Mouse (Mus musculus): ENCODE results near the gene Dennd1b. TPM values are rescaled to one million over a fixed set of nuclear protein-coding genes. Genes with fewer than 3 reads are reported as not detected.

The Dennd1b gene
- polyA plus RNA-seq, 1 experiment from 2014 or later, result 7.9 TPM

DNA sequence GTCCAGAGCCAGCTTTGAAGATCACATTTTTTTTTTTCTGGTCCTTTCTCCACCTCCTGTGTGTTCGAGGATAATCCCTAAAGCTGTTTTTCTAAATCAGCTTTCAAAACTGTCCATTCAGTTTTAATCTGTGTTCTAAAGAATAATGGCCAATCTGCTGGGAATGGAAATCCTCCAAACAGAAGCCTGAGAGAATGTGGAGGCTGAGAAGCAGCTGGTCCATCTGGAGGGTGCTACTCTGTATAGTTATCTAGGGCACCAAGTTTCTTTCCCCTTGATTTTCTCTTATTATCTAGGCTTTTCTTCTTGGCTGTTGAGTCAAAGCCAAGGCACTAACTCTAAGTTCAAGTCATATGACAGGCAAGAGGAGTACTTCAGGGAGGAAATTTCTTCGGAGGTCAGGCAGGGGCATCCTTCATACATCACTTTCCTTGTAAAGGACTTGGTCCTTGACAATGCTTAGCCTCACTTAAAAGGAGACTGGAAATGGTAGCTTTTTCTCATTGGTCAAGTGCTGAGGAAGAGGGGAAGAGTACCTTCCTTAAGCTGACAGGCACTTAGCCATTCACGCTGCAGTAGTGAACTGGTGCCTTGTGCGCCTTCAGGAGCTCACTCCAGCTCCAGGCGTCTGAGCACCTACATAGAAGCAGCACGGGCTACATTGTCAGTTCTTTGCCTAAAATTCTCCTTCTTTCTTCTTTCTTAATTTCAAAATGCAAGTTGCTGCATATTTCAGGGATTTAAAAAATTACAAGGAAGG, 32.6 kb downstream of the Dennd1b start:
- H3K27me3 ChIP-seq, result no peaks in the 10 kb centered on the region
- no peak overlapping the region for H3K4me3 ChIP-seq
- H3K4me2 ChIP-seq, result no peak overlapping the region
- WGBS, result 90% methylated on average over 6 of the region's 6 CpGs
- peaks cover 4% of the 10 kb centered on the region for H3K4me1 ChIP-seq (replicated peaks)
- no peak for ATAC-seq (ENCODE audit: low FRiP score, low read depth)
- H3K9ac ChIP-seq, result no peak overlapping the region
- H3K9me3 ChIP-seq, result no peaks in the 10 kb centered on the region
- H3K36me3 ChIP-seq, result no peaks in the 10 kb centered on the region
- no peak overlapping the region for H3K27ac ChIP-seq (replicated peaks)

DNA sequence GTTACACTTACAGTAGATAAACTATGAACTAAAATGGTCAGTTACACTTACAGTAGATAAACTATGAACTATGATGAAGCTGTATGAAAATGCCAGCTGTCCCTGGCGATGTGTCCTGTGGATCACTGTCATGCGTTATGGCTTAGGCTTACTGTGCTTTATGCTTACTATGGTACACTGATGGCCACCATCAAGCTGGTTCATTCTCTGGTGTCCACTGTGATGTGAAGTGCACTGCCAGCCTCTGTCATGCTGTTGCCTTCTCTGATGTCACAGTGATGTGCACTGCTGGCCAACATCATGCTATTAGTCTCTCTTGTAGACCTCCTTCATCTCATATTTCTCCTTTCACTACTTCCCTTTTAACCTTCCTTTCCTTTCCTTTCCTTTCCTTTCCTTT, 33.4 kb downstream of the Dennd1b start:
- ATAC-seq (ENCODE audit: low FRiP score, low read depth), result no peak
- Histone ChIP-seq H3K9me3 (no peaks in the 10 kb centered on the region), H3K27ac (replicated peaks) (no peak overlapping the region), H3K9ac (no peak overlapping the region), H3K4me1 (replicated peaks) (peaks cover 11% of the 10 kb centered on the region), H3K36me3 (no peaks in the 10 kb centered on the region), H3K4me2 (no peak overlapping the region), H3K27me3 (no peaks in the 10 kb centered on the region), H3K4me3 (no peak overlapping the region)
- 99% methylated on average over 2 of the region's 2 CpGs for WGBS

DNA sequence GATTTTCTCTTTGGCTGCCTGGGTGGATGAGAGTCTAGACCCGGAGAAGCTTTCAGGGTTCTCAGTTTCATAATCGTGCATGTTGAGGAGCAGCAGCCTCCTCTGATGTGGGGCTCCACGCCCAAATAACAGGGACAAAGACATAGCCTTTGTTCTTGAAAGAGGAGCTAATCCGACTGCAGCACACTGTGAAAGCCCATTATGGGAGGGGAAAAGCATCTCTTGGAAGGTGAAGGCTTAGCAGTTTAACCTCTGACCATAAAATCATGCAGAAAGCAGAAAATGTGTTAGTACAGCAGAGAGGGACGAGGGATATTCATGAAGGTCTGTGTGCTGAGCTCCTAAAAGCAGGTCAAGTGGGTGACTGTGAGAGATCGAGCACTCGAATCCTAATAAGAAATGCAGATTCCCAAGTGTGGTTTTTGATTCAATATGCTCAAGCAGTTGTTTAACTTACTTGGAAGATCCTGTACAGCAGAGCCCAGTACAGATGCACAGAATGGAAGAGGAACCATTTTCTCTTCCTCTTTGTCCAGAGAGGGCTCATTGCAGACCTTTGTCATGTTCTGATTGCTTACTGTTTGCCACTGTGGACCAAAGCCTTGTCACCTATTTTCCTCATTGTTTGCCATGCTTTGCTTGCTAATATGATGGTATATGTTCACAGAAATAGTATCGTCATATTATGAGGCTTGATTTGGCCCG, 37.6 kb downstream of the Dennd1b start:
- peak; percentile 51; the same call in 1 of the 2 replicates for ATAC-seq (ENCODE audit: low FRiP score, low read depth)
- H3K27me3 ChIP-seq, result no peaks in the 10 kb centered on the region
- peaks cover 11% of the 10 kb centered on the region for H3K4me1 ChIP-seq (replicated peaks)
- H3K4me3 ChIP-seq, result no peak overlapping the region
- 18% methylated on average over 9 of the region's 9 CpGs for WGBS
- H3K36me3 ChIP-seq, result no peaks in the 10 kb centered on the region
- H3K9me3 ChIP-seq, result no peaks in the 10 kb centered on the region
- peak overlapping the region; percentile 52 for H3K27ac ChIP-seq (replicated peaks)
- no peak overlapping the region for H3K9ac ChIP-seq
- peak overlapping the region; percentile 18; the same call in 1 of the 2 replicates for H3K4me2 ChIP-seq

DNA sequence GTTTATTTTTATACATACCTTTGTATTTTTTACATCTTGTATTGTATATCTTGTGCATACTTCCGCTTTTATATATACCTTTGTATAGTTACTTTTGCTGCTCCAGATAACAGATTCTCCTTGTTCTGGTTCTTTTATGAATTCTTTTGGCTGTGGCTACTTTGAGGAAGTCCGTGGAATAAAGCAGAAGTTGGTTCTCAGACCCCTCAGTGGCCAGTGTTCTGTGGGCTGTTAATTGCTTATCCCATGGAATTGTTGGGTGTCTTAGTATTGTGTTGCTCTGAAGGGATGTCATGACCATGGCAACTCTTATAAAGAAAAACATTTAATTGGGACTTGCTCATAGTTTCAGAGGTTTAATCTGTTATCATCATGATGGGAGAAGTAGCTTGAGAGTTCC, 40.3 kb downstream of the Dennd1b start:
- H3K36me3 ChIP-seq, result no peaks in the 10 kb centered on the region
- no peaks in the 10 kb centered on the region for H3K27me3 ChIP-seq
- no peak overlapping the region for H3K27ac ChIP-seq (replicated peaks)
- H3K4me3 ChIP-seq, result no peak overlapping the region
- WGBS, result 88% methylated on average over 2 of the region's 2 CpGs
- ATAC-seq (ENCODE audit: low FRiP score, low read depth), result no peak
- no peaks in the 10 kb centered on the region for H3K9me3 ChIP-seq
- no peak overlapping the region for H3K4me2 ChIP-seq
- no peak overlapping the region for H3K9ac ChIP-seq
- peaks cover 11% of the 10 kb centered on the region for H3K4me1 ChIP-seq (replicated peaks)

DNA sequence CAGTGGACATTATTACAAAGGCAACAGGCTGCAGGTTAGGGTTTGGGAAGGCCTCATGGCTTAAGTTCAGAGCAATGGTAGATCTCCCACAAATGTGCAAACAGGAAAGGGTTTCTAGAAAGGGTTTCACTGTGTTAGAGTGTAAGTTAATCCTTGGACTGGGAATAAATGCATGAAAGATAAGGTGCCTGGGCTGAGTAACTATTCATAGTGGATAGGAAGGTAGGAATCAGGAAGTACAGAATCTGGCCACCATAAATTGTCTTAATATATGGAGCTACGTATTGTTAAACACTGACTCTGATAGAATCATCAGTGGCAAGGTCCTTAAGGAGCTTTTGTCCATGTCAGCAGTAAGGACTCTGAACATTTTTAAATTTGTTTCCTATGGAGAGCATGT, 42.8 kb downstream of the Dennd1b start:
- Histone ChIP-seq H3K27me3 (no peaks in the 10 kb centered on the region), H3K4me1 (replicated peaks) (peaks cover 4% of the 10 kb centered on the region), H3K27ac (replicated peaks) (no peak overlapping the region), H3K9me3 (no peaks in the 10 kb centered on the region), H3K36me3 (no peaks in the 10 kb centered on the region), H3K4me3 (no peak overlapping the region), H3K4me2 (no peak overlapping the region), H3K9ac (no peak overlapping the region)
- ATAC-seq (ENCODE audit: low FRiP score, low read depth), result no peak
- WGBS, result 80% methylated on average over 1 of the region's 1 CpGs

DNA sequence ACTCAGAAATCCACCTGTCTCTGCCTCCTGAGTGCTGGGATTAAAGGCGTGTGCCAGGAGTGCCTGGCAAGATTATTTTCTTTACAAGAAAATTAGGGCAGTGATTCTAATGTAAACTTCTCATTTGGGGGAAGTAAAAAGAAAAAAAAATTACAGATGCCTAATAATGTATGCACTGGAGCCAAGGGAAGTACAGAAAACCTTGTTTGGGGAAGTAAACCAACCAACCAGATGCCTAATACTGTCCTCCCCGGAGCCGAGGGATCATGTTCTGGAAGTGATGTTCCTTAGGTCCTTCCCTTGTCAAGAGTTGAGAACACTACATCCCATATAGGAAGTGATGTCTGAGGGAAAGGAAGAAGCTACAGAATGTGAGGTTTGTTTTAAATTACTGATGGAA, 44.2 kb downstream of the Dennd1b start:
- H3K27ac ChIP-seq (replicated peaks), result no peak overlapping the region
- no peak overlapping the region for H3K4me3 ChIP-seq
- H3K4me1 ChIP-seq (replicated peaks), result no peaks in the 10 kb centered on the region
- H3K9ac ChIP-seq, result no peak overlapping the region
- H3K4me2 ChIP-seq, result no peak overlapping the region
- H3K9me3 ChIP-seq, result no peaks in the 10 kb centered on the region
- no peak for ATAC-seq (ENCODE audit: low FRiP score, low read depth)
- no peaks in the 10 kb centered on the region for H3K27me3 ChIP-seq
- no peaks in the 10 kb centered on the region for H3K36me3 ChIP-seq
- 94% methylated on average over 3 of the region's 3 CpGs for WGBS

DNA sequence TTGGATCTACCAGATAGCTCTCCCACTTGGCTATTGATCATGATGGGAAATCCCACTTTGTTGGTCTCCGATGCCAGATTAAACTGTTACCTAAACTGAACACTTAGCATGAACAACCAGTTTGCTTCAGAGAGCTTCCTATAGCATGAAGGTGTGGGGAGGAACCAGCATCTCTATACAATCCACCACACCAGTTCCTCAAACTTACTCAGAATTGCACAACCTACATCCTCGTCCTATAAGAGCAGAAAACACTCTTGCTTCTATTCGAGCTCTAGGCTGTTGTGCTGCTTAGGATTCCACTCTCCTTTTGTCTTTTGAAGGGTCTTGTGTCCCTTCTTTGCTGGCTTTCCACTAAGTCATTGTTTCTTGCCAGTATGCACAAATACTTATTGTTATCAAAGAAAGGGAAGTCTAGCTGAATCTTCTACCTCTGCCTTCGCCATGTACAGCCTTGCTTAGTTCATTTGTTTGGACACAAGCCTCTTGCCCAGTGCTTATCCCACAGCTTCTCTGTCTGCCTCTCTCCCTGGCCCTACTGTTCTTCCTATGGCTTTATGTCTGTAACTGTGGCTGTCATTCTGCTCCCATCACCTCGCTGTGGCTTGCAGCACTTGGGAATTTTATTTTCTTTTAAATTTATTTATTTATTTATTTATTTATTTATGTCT, 52.0 kb downstream of the Dennd1b start:
- H3K27me3 ChIP-seq, result no peaks in the 10 kb centered on the region
- H3K27ac ChIP-seq (replicated peaks), result no peak overlapping the region
- no peaks in the 10 kb centered on the region for H3K4me1 ChIP-seq (replicated peaks)
- H3K9me3 ChIP-seq, result no peaks in the 10 kb centered on the region
- H3K36me3 ChIP-seq, result no peaks in the 10 kb centered on the region
- ATAC-seq (ENCODE audit: low FRiP score, low read depth), result no peak
- H3K4me3 ChIP-seq, result no peak overlapping the region
- WGBS, result 58% methylated on average over 5 of the region's 5 CpGs
- no peak overlapping the region for H3K4me2 ChIP-seq
- no peak overlapping the region for H3K9ac ChIP-seq

DNA sequence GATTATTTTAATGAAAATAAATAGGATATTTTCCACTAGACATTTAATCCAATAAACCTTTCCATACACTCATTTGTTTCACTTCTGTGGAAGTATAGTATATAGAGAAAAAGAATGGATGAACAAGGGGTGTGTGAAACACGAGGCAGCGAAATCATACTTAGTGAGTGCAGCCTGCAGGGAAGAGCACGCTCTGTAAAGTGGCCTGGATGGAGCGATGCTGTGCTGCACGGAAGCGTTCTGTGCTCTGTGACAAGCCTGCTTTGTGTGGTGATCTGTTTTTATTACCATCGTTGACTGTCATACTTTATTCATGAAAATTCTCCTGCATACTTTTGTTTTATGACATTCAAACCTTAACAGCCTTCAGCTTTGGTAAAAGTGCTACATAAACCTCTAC, 58.1 kb downstream of the Dennd1b start:
- Histone ChIP-seq H3K27ac (replicated peaks) (no peak overlapping the region), H3K9me3 (no peaks in the 10 kb centered on the region), H3K9ac (no peak overlapping the region), H3K4me3 (no peak overlapping the region), H3K27me3 (no peaks in the 10 kb centered on the region), H3K36me3 (no peaks in the 10 kb centered on the region), H3K4me2 (no peak overlapping the region), H3K4me1 (replicated peaks) (no peaks in the 10 kb centered on the region)
- WGBS, result 36% methylated on average over 7 of the region's 7 CpGs
- ATAC-seq (ENCODE audit: low FRiP score, low read depth), result peak; percentile 69; the same call in 1 of the 2 replicates

DNA sequence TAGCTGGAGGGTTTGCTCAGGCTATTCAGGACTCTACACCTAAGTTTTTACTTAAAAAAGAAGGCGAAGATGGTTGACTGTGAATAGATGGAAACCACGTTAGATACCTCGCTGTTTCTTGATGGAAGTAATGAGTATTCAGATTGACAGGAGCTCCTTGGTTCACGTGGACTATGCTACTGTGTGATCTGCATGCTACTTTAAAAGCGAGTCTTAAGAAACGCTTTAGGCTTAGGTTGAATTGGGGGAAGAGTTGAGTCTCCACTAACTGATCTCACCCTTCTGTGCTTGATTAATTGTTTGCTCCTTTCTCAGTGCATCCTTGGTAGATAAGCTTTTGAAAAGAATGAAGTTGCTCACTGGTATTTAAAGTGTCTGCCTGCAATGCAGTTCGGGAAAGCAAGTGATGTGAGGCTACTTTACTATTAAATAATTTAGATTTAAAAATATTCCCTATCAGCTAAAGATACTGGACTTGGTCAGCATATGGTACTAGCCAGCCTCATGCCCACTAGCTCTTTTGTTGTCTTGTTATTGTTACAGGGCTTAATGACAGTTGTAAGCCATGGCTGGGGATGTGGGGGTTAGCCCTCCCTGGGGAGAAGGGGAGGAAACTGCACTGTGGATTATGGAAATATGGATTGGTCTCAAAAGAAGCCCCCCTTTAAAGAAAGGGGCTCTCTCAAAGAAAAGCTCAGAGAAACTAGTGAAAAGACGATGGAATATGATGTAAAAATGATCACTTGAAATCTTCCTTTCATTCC, 62.8 kb downstream of the Dennd1b start:
- 58% methylated on average over 8 of the region's 8 CpGs for WGBS
- no peak for ATAC-seq (ENCODE audit: low FRiP score, low read depth)

DNA sequence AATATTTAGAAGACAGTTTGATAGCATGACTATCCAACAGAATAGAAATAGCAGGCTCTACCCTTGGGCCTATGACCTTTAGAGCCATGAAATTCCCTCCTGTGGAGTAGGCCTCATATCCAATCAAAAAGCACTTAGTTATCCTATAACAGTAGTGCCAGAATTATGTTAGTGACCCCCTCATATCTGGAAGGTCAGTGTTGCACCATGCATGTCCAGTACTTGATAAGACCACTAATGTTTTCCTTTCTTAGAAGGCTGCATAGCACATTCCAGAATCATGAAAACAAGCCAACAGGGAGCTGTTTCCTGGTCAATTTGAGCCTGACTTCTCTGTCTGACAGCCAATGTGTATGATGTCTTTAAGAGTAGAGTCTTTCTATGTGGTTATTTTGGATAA, 66.3 kb downstream of the Dennd1b start:
- no peaks in the 10 kb centered on the region for H3K27me3 ChIP-seq
- no peaks in the 10 kb centered on the region for H3K36me3 ChIP-seq
- H3K4me2 ChIP-seq, result no peak overlapping the region
- no peaks in the 10 kb centered on the region for H3K9me3 ChIP-seq
- H3K9ac ChIP-seq, result no peak overlapping the region
- no peaks in the 10 kb centered on the region for H3K4me1 ChIP-seq (replicated peaks)
- H3K27ac ChIP-seq (replicated peaks), result no peak overlapping the region
- no peak for ATAC-seq (ENCODE audit: low FRiP score, low read depth)
- no peak overlapping the region for H3K4me3 ChIP-seq

More for the DNA sequence above, 62.8 kb downstream of the Dennd1b start:
- no peaks in the 10 kb centered on the region for H3K9me3 ChIP-seq
- no peaks in the 10 kb centered on the region for H3K36me3 ChIP-seq
- H3K4me1 ChIP-seq (replicated peaks), result no peaks in the 10 kb centered on the region
- H3K27ac ChIP-seq (replicated peaks), result no peak overlapping the region
- no peak overlapping the region for H3K4me3 ChIP-seq
- no peak overlapping the region for H3K9ac ChIP-seq
- no peak overlapping the region for H3K4me2 ChIP-seq
- H3K27me3 ChIP-seq, result no peaks in the 10 kb centered on the region

DNA sequence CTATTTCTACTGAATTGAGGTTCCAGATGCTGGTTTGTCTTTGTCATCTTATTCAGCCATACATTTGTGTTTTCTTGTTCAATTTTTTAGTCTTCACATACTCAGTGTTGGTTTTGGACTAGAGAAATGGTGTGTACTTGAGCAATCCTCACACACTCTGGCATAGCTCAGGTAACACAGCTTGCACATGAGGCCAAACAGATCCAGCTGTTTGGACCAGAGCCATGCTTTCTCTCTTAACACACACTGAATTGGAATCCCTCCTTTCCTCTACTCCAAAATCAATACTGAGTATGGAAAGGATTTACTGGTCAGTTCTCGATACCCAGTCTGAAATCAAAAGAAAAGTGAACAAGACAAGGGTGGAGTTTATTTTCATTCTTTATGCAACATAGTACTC, 69.2 kb downstream of the Dennd1b start:
- no peaks in the 10 kb centered on the region for H3K27me3 ChIP-seq
- WGBS, result 92% methylated on average over 1 of the region's 1 CpGs
- H3K4me1 ChIP-seq (replicated peaks), result no peaks in the 10 kb centered on the region
- H3K27ac ChIP-seq (replicated peaks), result no peak overlapping the region
- H3K9ac ChIP-seq, result no peak overlapping the region
- no peak overlapping the region for H3K4me2 ChIP-seq
- no peaks in the 10 kb centered on the region for H3K9me3 ChIP-seq
- H3K4me3 ChIP-seq, result no peak overlapping the region
- ATAC-seq (ENCODE audit: low FRiP score, low read depth), result no peak
- no peaks in the 10 kb centered on the region for H3K36me3 ChIP-seq

DNA sequence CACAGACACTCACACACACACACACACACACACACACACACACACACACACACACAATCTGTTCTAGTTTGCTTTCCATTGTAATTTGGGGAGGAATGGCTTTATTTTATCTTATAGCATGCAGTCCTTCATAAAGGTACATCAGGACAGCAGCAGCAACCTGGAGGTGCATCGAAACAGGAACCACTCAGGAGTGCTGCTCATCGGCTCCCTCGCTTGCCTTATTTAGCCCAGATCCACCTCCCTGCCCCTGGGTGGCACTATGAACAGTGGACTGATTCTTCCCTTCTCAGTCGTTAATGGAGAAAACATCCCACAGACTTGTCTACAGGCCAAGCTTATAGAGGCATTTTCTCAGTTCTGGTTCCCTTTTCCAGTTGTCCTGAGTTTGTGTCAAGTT, 71.9 kb downstream of the Dennd1b start:
- no peaks in the 10 kb centered on the region for H3K36me3 ChIP-seq
- no peaks in the 10 kb centered on the region for H3K9me3 ChIP-seq
- no peak for ATAC-seq (ENCODE audit: low FRiP score, low read depth)
- H3K9ac ChIP-seq, result no peak overlapping the region
- H3K4me2 ChIP-seq, result no peak overlapping the region
- H3K4me3 ChIP-seq, result no peak overlapping the region
- no peaks in the 10 kb centered on the region for H3K27me3 ChIP-seq
- 72% methylated on average over 4 of the region's 4 CpGs for WGBS
- no peaks in the 10 kb centered on the region; the same call in 1 of the 2 replicates for H3K4me1 ChIP-seq (replicated peaks)
- H3K27ac ChIP-seq (replicated peaks), result no peak overlapping the region
